Mouse (Mus musculus) cortical plate, adult 2 months (tissue): ENCODE data around the gene Fam117a.
A peak's percentile ranks its signal among the peaks of the same experiment; 100 is the strongest.

Experiments
- CTCF ChIP-seq: fragments of 200-500 bp; IDR thresholded peaks from 2 replicates; pipeline ENCODE4 v1.5.1; 2011; ENCODE audit warnings: mild to moderate bottlenecking, control low read depth, low read length; ENCODE audit not compliant: insufficient read depth; ENCODE audit errors: extremely low read depth
- POLR2A ChIP-seq: fragments of 200-500 bp; IDR thresholded peaks from 2 replicates; pipeline ENCODE4 v1.6.1; 2011; ENCODE audit warnings: mild to moderate bottlenecking, low read length, control low read depth; ENCODE audit not compliant: insufficient read depth; ENCODE audit errors: extremely low read depth

GRCm38 (mm10) chr11:95319506-95319905 is 17.3 kb upstream of the Fam117a start:
- TF ChIP-seq CTCF (peak; percentile 36), POLR2A (no peak)
